Mouse (Mus musculus): ENCODE results near the gene Irgm2. TPM values are rescaled to one million over a fixed set of nuclear protein-coding genes. Genes with fewer than 3 reads are reported as not detected.

Gene Irgm2
- polyA plus RNA-seq, 1 experiment from 2014 or later, result 6.1 TPM

DNA sequence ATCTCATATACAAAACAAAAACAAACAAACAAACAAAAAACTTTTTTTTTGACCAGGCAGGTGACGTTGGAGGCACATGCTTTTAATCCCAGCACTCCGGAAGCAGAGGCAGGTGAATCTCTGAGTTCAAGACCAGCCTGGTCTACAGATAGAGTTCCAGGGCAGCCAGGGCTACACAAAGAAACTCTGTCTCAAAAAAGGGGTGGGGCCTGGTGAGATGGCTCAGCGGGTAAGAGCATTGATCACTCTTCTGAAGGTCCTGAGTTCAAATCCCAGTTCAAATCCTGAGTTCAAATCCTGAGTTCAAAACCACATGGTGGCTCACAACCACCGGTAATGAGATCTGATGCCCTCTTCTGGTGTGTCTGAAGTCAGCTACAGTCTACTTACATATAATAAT, 62.4 kb downstream of the Irgm2 start:
- H3K4me2 ChIP-seq, result no peak overlapping the region
- WGBS (ENCODE audit: insufficient replicate concordance), result 70% methylated on average over 4 of the region's 4 CpGs

DNA sequence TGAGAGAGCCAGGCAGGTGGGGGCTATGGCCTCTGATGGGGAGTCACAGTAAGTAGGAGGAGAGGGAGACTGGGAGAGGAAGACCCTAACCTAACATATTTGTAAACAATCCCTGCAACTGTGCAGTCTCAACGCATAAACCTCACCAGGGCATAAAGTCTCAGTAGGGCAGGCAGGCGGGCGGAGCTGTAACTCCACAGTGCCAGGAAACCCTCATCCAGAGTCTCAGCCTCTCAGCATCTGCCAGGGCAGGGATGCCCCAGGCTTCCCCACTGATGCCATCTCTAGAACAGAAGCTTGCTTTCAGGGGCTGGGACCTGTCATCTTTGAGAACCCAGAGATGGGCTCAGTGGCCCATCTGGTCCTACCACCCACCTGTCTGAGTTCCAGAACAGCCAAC, 62.9 kb downstream of the Irgm2 start:
- WGBS (ENCODE audit: insufficient replicate concordance), result 66% methylated on average over 3 of the region's 3 CpGs
- no peaks in the 10 kb centered on the region for H3K27me3 ChIP-seq
- no peak for ATAC-seq (ENCODE audit: insufficient read depth)
- H3K9me3 ChIP-seq (replicated peaks), result no peaks in the 10 kb centered on the region
- no peak overlapping the region for H3K9ac ChIP-seq
- H3K4me1 ChIP-seq (replicated peaks), result no peaks in the 10 kb centered on the region
- H3K27ac ChIP-seq (replicated peaks), result no peak overlapping the region
- no peaks in the 10 kb centered on the region for H3K36me3 ChIP-seq (replicated peaks)
- no peak overlapping the region for H3K4me2 ChIP-seq
- H3K4me3 ChIP-seq (replicated peaks), result no peak overlapping the region

More for the DNA sequence above, 62.4 kb downstream of the Irgm2 start:
- no peak overlapping the region for H3K4me3 ChIP-seq (replicated peaks)
- no peaks in the 10 kb centered on the region for H3K27me3 ChIP-seq
- no peak for ATAC-seq (ENCODE audit: insufficient read depth)
- no peaks in the 10 kb centered on the region for H3K36me3 ChIP-seq (replicated peaks)
- H3K27ac ChIP-seq (replicated peaks), result no peak overlapping the region
- H3K4me1 ChIP-seq (replicated peaks), result no peaks in the 10 kb centered on the region
- H3K9ac ChIP-seq, result no peak overlapping the region
- H3K9me3 ChIP-seq (replicated peaks), result no peaks in the 10 kb centered on the region

DNA sequence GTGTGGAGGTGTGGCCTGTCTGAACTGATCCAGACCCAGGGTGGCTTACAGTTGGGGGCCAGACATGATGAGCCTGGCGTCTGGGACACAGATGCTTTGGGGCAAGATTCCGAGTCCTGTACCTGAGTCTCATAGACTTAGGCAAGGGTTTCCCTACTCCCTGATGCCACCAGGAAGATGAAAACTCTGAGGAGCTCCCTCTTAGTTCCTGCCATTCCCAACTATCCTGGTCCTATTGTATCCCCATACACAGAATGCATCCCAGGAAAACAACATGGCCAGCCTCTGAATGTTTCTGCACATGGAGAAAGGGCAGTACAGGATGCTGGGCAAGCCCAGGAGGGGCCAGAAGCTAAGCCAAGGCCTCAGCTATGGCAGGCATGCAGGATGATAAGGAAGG, 64.1 kb downstream of the Irgm2 start:
- Histone ChIP-seq H3K9ac (no peak overlapping the region), H3K4me2 (no peak overlapping the region), H3K4me3 (replicated peaks) (no peak overlapping the region), H3K27ac (replicated peaks) (no peak overlapping the region), H3K4me1 (replicated peaks) (no peaks in the 10 kb centered on the region), H3K36me3 (replicated peaks) (no peaks in the 10 kb centered on the region), H3K9me3 (replicated peaks) (no peaks in the 10 kb centered on the region), H3K27me3 (no peaks in the 10 kb centered on the region)
- 63% methylated on average over 2 of the region's 2 CpGs for WGBS (ENCODE audit: insufficient replicate concordance)
- ATAC-seq (ENCODE audit: insufficient read depth), result no peak

DNA sequence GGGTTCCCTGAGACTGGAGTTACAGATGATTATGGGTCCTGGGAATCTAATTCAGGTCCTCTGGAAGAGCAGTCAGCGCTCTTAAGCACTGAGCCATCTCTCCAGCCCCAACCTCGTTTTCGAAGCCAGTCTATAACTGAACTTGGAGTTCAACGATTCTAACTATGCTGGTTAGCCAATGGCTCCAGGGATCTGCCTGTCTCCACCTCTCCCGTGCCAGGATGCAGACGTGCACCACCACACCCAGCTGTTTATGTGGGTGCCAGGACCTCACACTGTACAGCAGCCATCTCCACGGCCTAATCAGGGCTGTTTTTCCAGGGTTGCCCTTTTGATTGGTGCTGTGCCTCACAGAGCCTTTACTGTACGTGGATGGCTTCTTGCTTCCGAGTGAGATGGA, 65.1 kb downstream of the Irgm2 start:
- H3K27ac ChIP-seq (replicated peaks), result no peak overlapping the region
- H3K27me3 ChIP-seq, result no peaks in the 10 kb centered on the region
- 68% methylated on average over 9 of the region's 9 CpGs for WGBS (ENCODE audit: insufficient replicate concordance)
- H3K36me3 ChIP-seq (replicated peaks), result no peaks in the 10 kb centered on the region
- H3K4me1 ChIP-seq (replicated peaks), result no peaks in the 10 kb centered on the region
- H3K4me2 ChIP-seq, result no peak overlapping the region
- no peak overlapping the region for H3K4me3 ChIP-seq (replicated peaks)
- no peak overlapping the region for H3K9ac ChIP-seq
- no peaks in the 10 kb centered on the region for H3K9me3 ChIP-seq (replicated peaks)
- ATAC-seq (ENCODE audit: insufficient read depth), result no peak

DNA sequence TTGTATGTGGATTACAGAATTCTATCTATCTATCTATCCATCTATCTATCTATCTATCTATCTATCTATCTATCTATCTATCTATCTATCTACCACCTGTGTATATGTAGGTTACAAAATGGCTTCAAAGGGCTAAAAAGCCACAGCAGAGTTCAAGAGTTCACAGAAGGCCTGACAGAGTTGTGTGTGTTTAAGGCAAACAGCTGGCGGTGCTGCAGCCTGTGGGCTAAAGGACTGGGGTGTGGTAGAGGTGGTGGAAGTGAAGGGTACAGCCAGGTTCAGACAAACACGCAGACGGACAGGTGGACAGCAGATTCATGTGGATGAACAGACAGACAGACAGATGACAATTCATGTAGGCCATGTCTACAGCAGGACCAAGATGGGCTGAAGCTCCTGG, 68.9 kb downstream of the Irgm2 start:
- Histone ChIP-seq H3K4me2 (no peak overlapping the region), H3K36me3 (replicated peaks) (no peaks in the 10 kb centered on the region), H3K27ac (replicated peaks) (no peak overlapping the region), H3K27me3 (no peaks in the 10 kb centered on the region), H3K9ac (no peak overlapping the region), H3K4me1 (replicated peaks) (no peaks in the 10 kb centered on the region), H3K4me3 (replicated peaks) (no peak overlapping the region), H3K9me3 (replicated peaks) (no peaks in the 10 kb centered on the region)
- ATAC-seq (ENCODE audit: insufficient read depth), result peak; percentile 49
- WGBS (ENCODE audit: insufficient replicate concordance), result 70% methylated on average over 3 of the region's 3 CpGs

Other genes with a start within 250 kb of the Irgm2 start
- 17.3 and 19.8 TPM in 2 replicates for gene Larp1, start 190.6 kb upstream of the Irgm2 start, polyA plus RNA-seq (2015; fragmentation: Nextera tagmentation; extraction: Ambion mirVana)
- gene Gm12248, start 106.5 kb upstream of the Irgm2 start, polyA plus RNA-seq (2015; fragmentation: Nextera tagmentation; extraction: Ambion mirVana), result not detected in 2 replicates
- 34.1 and 37.2 TPM in 2 replicates for gene Cnot8, start 95.5 kb upstream of the Irgm2 start, polyA plus RNA-seq (2015; fragmentation: Nextera tagmentation; extraction: Ambion mirVana)
- gene Gemin5, start 31.1 kb upstream of the Irgm2 start, polyA plus RNA-seq (2015; fragmentation: Nextera tagmentation; extraction: Ambion mirVana), result 9.3 and 9.8 TPM in 2 replicates
- gene Mrpl22, start 28.0 kb upstream of the Irgm2 start, polyA plus RNA-seq (2015; fragmentation: Nextera tagmentation; extraction: Ambion mirVana), result 79.1 and 90.7 TPM in 2 replicates
- 9.9 and 11.2 TPM in 2 replicates for gene Igtp, start 62 bp upstream of the Irgm2 start, polyA plus RNA-seq (2015; fragmentation: Nextera tagmentation; extraction: Ambion mirVana)
- gene 4930438A08Rik, start 75.2 kb downstream of the Irgm2 start, polyA plus RNA-seq (2015; fragmentation: Nextera tagmentation; extraction: Ambion mirVana), result 2.9 and 3.2 TPM in 2 replicates
- 9.4 and 11.5 TPM in 2 replicates for gene Zfp692, start 107.5 kb downstream of the Irgm2 start, polyA plus RNA-seq (2015; fragmentation: Nextera tagmentation; extraction: Ambion mirVana)
- gene Zfp672, start 130.7 kb downstream of the Irgm2 start, polyA plus RNA-seq (2015; fragmentation: Nextera tagmentation; extraction: Ambion mirVana), result 35.0 and 36.0 TPM in 2 replicates
- gene Sh3bp5l, start 131.1 kb downstream of the Irgm2 start, polyA plus RNA-seq (2015; fragmentation: Nextera tagmentation; extraction: Ambion mirVana), result 16.7 and 19.0 TPM in 2 replicates
- 0.97 and 1.5 TPM in 2 replicates for gene Lypd8, start 179.4 kb downstream of the Irgm2 start, polyA plus RNA-seq (2015; fragmentation: Nextera tagmentation; extraction: Ambion mirVana)
- not detected in 2 replicates for gene 1810065E05Rik, start 221.5 kb downstream of the Irgm2 start, polyA plus RNA-seq (2015; fragmentation: Nextera tagmentation; extraction: Ambion mirVana)
- not detected in 2 replicates for gene Gm12253, start 232.9 kb downstream of the Irgm2 start, polyA plus RNA-seq (2015; fragmentation: Nextera tagmentation; extraction: Ambion mirVana)